Mouse (Mus musculus) liver, postnatal 0 days (tissue): ENCODE results near the gene Nfatc2.

Experiments
- CTCF ChIP-seq: sonication (generic); IDR thresholded peaks from 2 replicates; pipeline ENCODE4 v1.5.1; 2016; ENCODE audit warnings: antibody characterized with exemption, low read depth
- EP300 ChIP-seq: IDR thresholded peaks from 2 replicates; pipeline ENCODE4 v1.6.1; 2016; ENCODE audit warnings: antibody characterized with exemption, low read depth, mild to moderate bottlenecking

DNA sequence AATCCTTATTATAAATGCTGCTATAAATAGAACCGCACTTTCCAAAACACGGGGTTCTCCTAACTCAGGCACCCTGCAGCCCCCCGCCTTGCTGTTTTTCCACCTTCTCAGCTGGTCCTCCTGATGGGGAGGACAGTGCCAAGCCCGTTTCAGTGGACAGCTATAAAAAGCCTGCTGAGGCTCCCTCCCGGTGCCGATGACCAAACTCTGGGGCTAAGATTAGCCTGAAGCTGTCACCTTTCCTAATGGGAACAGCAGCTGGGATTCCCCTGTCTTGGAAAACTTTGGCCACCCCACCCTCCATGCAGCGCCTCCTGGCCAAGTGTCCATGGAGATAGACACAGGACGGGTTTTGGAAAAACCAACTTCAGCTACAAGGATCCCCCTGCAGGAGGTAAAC is 81.9 kb downstream of the Nfatc2 start:
- TF ChIP-seq CTCF (no peak), EP300 (no peak)
